Mouse (Mus musculus) stomach, postnatal 0 days (tissue): Measurements from ENCODE around the gene Cers6. TPM values are rescaled to one million over a fixed set of nuclear protein-coding genes. Genes with fewer than 3 reads are reported as not detected.

ENCODE experiments used
- ATAC-seq: fragments of 200-750 bp; cut with Nextera tagmentation; 2 replicates; pipeline ENCODE4 v1.8.0; 2017; ENCODE audit not compliant: low FRiP score, low TSS enrichment
- DNase-seq: peaks from one replicate; pipeline ENCODE4 v3.0.0-alpha.2; 2016; ENCODE audit warnings: low spot score
- H3K27ac ChIP-seq: fragments of 300-500 bp; sonication (generic); replicated peaks from 2 replicates; pipeline ENCODE4 v1.5.1; 2014; ENCODE audit warnings: mild to moderate bottlenecking, control low read depth
- H3K27me3 ChIP-seq: fragments of 300-500 bp; sonication (generic); 2 replicates; pipeline ENCODE4 v1.6.1; 2014; ENCODE audit warnings: low read length; ENCODE audit not compliant: control insufficient read depth, insufficient read depth
- H3K36me3 ChIP-seq: fragments of 300-500 bp; sonication (generic); 2 replicates; pipeline ENCODE4 v1.6.1; 2014; ENCODE audit warnings: low read length, mixed read lengths; ENCODE audit not compliant: control insufficient read depth, insufficient read depth
- H3K4me1 ChIP-seq: fragments of 300-500 bp; sonication (generic); replicated peaks from 2 replicates; pipeline ENCODE4 v1.6.1; 2014; ENCODE audit warnings: antibody characterized with exemption; ENCODE audit not compliant: control insufficient read depth, insufficient read depth
- H3K4me2 ChIP-seq: fragments of 300-500 bp; sonication (generic); replicated peaks from 2 replicates; pipeline ENCODE4 v1.6.1; 2014; ENCODE audit warnings: low read depth, mild to moderate bottlenecking, control low read depth, moderate library complexity
- H3K4me3 ChIP-seq: fragments of 300-500 bp; sonication (generic); 2 replicates; pipeline ENCODE4 v1.5.1; 2014; ENCODE audit warnings: low read depth, low read length, control low read depth
- H3K9ac ChIP-seq: fragments of 300-500 bp; sonication (generic); 2 replicates; pipeline ENCODE4 v1.6.1; 2014; ENCODE audit warnings: mild to moderate bottlenecking, low read length, control low read depth, mixed read lengths
- H3K9me3 ChIP-seq: fragments of 300-500 bp; sonication (generic); 2 replicates; pipeline ENCODE4 v1.6.1; 2016; ENCODE audit warnings: low read length; ENCODE audit not compliant: control insufficient read depth
- CTCF ChIP-seq: IDR thresholded peaks from 2 replicates; pipeline ENCODE4 v1.5.1; 2016; ENCODE audit warnings: antibody characterized with exemption, low read depth, mild to moderate bottlenecking, moderate library complexity
- EP300 ChIP-seq: optimal IDR thresholded peaks from 2 replicates; pipeline ENCODE3; 2016; ENCODE audit warnings: antibody characterized with exemption
- WGBS: fragments of 180-500 bp; shearing (Covaris S2); extraction: QIAGEN DNeasy Blood & Tissue Kit; methylation state at CpG from one replicate; pipeline ENCODE4 v1.1.7; 2014; 5-methylcytosine and 5-hydroxymethylcytosine counted together
- polyA plus RNA-seq: library from polyadenylated mRNA; unstranded; fragments of >200 nt; fragmentation: Nextera tagmentation; extraction: Ambion mirVana; gene quantifications from 2 replicates; pipeline ENCODE4 v1.2.1, GENCODE M21; 2015

Gene Cers6
- polyA plus RNA-seq, 1 experiment from 2014 or later: 8.0 TPM

DNA sequence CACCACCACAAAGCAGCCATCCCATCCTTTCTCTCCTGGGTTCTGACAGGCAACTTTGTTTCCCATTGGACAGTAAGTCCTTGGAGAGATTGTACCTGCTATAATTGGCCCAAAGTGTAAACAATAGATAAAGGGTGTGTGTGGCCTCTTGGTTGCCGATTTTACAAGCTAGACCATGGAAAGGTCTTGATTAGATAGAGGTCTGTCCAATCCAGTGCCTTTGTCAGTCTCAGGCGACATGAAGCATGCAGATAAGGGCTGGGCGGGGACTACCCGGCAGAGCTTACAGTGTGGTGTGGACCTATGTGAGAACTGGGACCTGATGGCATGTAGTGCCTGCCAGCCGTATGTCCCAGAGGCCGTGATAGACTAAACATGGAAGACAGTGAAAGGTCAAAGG, 73.4 kb downstream of the Cers6 start:
- no peaks in the 10 kb centered on the region for H3K9me3 ChIP-seq
- H3K36me3 ChIP-seq: no peaks in the 10 kb centered on the region
- H3K9ac ChIP-seq: no peak overlapping the region
- H3K27me3 ChIP-seq: no peaks in the 10 kb centered on the region
- H3K27ac ChIP-seq: peak overlapping the region; percentile 63
- H3K4me2 ChIP-seq: no peak overlapping the region
- H3K4me3 ChIP-seq: no peak overlapping the region
- H3K4me1 ChIP-seq: no peaks in the 10 kb centered on the region; the same call in 1 of the 2 replicates
- ATAC-seq: peak; percentile 71
- DNase-seq: peak; percentile 66
- WGBS: 49% methylated on average over 6 of the region's 6 CpGs
- TF ChIP-seq EP300 (no peak), CTCF (no peak)

DNA sequence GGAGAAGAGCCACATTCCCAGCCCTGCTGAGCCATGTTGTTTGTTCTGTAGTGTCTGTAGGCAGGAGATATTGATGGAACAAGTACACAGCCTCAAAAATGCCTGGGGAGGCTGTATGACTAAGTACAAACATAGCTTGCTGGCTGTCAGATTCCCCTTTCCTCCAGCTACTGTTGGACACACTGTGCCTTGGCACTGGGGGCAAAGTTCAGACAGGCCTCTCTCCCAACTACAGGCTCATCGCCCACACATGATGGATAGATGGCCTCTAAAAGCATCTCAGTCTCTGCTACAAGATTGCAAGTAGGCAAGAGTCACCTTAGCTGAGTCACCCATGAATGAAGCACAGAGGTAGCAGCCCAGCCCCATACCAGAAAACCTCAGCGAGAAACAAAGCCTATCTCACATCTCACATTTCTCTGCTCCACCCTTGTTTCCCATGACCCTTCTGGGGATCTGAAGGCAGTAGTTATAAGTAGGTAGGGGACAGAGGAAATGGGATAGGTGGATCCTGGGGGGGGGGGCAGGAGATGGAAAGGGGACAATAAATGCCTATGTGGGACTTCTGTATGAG, 74.6 kb downstream of the Cers6 start:
- peak; percentile 92 for ATAC-seq
- Histone ChIP-seq H3K4me2 (no peak overlapping the region), H3K9me3 (no peaks in the 10 kb centered on the region), H3K27ac (peak overlapping the region; percentile 63), H3K4me3 (no peak overlapping the region), H3K4me1 (no peaks in the 10 kb centered on the region; the same call in 1 of the 2 replicates), H3K9ac (no peak overlapping the region), H3K27me3 (no peaks in the 10 kb centered on the region), H3K36me3 (no peaks in the 10 kb centered on the region)
- WGBS: 50% methylated on average over 2 of the region's 2 CpGs
- no peak for TF ChIP-seq CTCF
- no peak for TF ChIP-seq EP300
- DNase-seq: peak; percentile 63

DNA sequence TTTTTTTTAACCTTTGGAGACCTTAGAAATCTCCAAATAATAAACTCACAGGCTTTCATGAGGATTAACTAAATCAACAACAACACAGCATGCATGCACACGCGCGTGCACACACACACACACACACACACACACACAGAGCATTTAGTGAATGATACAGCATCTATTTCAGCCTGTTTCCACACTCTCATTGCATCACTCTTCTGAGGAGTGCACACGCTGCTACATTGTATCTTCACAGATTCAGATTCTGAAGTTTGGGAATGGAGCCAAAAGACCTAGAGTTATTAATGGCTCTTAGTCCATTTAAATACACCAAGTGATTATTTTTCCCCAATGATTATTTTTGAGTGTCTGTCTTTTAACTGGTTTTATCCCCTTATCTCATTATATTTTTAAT, 75.5 kb downstream of the Cers6 start:
- Histone ChIP-seq H3K9ac (no peak overlapping the region), H3K4me3 (no peak overlapping the region), H3K27ac (no peak overlapping the region), H3K4me2 (no peak overlapping the region), H3K9me3 (no peaks in the 10 kb centered on the region), H3K4me1 (no peaks in the 10 kb centered on the region; the same call in 1 of the 2 replicates), H3K36me3 (no peaks in the 10 kb centered on the region), H3K27me3 (no peaks in the 10 kb centered on the region)
- 73% methylated on average over 4 of the region's 4 CpGs for WGBS
- ATAC-seq: no peak
- no peak for DNase-seq
- TF ChIP-seq EP300 (no peak), CTCF (no peak)

DNA sequence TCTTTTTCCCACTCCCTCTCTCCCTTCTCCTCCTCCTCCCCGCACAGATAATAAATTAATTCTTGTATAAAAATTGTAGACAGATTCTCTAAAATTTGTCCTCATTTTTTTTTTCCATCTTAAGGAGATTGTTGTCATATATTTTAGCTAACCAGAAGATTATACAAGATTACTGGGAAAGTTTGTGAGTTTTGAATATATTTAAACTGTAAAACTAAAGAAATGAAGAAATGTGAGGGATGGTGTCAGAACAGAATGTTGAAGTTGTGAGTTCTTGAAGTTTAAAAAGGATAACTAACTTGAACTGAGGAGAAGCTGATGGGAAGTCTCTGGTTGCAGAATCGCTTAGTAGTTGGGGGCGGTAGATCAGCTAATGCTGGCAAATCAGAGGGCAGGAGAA, 76.6 kb downstream of the Cers6 start:
- H3K4me2 ChIP-seq: no peak overlapping the region
- no peaks in the 10 kb centered on the region for H3K36me3 ChIP-seq
- no peak for DNase-seq
- H3K4me1 ChIP-seq: no peaks in the 10 kb centered on the region; the same call in 1 of the 2 replicates
- no peak for TF ChIP-seq CTCF
- no peak for TF ChIP-seq EP300
- H3K27ac ChIP-seq: no peak overlapping the region
- ATAC-seq: no peak
- H3K9ac ChIP-seq: no peak overlapping the region
- no peaks in the 10 kb centered on the region for H3K9me3 ChIP-seq
- WGBS: 84% methylated on average over 3 of the region's 3 CpGs
- H3K4me3 ChIP-seq: no peak overlapping the region
- no peaks in the 10 kb centered on the region for H3K27me3 ChIP-seq

DNA sequence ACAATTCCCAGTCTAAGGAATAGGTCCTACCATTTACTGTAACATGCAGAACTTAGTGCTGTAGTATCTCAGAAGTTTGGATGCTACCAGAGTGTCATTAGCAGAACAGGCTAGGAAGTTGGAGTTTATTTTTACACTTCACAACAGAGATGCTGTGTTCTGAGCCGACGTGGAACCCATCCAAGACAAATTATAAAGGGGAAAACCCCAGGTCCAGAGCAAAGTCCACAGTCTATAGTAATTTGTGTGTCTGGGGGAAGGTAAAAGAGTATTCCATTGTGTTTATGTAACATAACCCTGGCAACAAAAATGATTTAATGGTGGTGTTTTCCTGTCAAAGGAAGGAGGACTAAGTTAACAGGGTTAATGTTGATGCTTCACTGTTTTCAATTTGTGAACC, 83.7 kb downstream of the Cers6 start:
- ATAC-seq: peak; percentile 91
- WGBS: 30% methylated on average over 2 of the region's 2 CpGs

DNA sequence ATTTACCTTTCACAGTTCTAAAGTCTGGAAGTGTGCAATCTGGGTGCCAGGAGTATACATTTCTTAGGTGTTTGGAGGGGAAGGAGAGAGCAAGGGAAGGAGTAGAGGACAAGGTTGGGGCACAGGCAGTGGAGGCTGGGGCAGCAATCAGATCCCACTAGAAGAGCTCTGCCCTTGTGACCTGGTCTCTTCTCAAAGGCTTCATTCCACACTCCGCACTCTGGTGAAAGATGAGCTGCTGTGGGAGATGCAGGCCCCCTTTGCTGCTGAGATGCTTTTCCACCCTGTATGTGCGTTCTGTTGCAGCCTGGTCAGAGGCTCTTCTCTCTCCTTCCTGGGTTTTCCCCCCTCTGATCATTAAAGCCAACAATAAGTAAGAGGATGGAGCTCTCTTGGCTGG, 84.7 kb downstream of the Cers6 start:
- WGBS: 84% methylated on average over 2 of the region's 2 CpGs
- H3K9ac ChIP-seq: no peak overlapping the region
- no peaks in the 10 kb centered on the region for H3K36me3 ChIP-seq
- no peaks in the 10 kb centered on the region for H3K9me3 ChIP-seq
- no peaks in the 10 kb centered on the region for H3K4me1 ChIP-seq
- no peaks in the 10 kb centered on the region for H3K27me3 ChIP-seq
- H3K27ac ChIP-seq: no peak overlapping the region
- TF ChIP-seq CTCF (no peak), EP300 (no peak)
- no peak overlapping the region for H3K4me3 ChIP-seq
- DNase-seq: no peak
- no peak overlapping the region for H3K4me2 ChIP-seq
- no peak for ATAC-seq

More for the DNA sequence above, 83.7 kb downstream of the Cers6 start:
- no peak for TF ChIP-seq CTCF
- TF ChIP-seq EP300: no peak
- H3K4me1 ChIP-seq: no peaks in the 10 kb centered on the region
- no peak overlapping the region for H3K27ac ChIP-seq
- H3K4me3 ChIP-seq: no peak overlapping the region
- no peaks in the 10 kb centered on the region for H3K9me3 ChIP-seq
- H3K4me2 ChIP-seq: no peak overlapping the region
- no peaks in the 10 kb centered on the region for H3K36me3 ChIP-seq
- H3K27me3 ChIP-seq: no peaks in the 10 kb centered on the region
- DNase-seq: peak; percentile 61
- no peak overlapping the region for H3K9ac ChIP-seq
